Mouse (Mus musculus) fibroblast of lung, adult 2 months (primary cell): ENCODE data around the gene Slfn9.
"Not testable (repeated sequence)": the region's sequence is repeated elsewhere in the genome, so short reads cannot be mapped to it uniquely, and the experiment has no call there.

Source experiments
- DNase-seq: peaks from one replicate; pipeline ENCODE4 v3.0.0-alpha.2; 2011; ENCODE audit warnings: low read depth

Slfn9 gene

DNA sequence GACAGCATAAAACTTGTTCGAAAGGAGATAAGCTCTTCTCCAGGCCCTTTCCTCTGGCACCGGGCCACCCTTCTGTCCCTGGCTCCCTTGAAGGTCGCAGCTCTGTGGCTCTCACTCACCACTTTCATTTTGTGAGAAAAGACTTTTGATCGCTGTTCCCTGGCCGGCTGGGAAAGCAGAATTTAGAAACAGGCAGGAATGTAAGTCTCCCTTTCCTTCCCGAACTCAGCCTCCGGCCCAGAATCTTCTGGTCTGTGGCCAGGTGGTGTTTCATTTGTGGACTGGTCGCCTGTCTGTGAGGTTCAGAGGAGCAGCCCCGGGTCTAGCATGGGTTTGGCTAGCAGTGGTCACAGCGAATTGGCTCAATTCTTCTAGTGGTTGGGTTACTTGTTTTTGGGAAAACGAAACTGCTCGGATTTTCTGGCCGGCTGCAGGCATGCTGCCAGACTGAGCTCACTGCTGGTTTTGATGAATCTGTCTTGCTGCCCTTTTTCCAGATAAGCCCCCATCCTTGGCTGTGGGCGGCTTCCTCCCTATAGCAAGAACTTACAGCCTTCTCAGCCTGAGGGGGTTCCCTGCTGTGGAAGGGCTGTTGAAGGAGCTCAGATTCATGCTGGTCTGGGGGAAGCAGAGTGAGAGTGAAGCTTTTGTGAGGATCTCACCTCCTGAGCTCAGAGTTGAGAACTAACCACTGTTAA, at the start of gene Slfn9:
Gene Slfn9 (minus strand): TSS at position 362 of the 698 bp plus-strand sequence.
- peak; percentile 43 for DNase-seq

DNA sequence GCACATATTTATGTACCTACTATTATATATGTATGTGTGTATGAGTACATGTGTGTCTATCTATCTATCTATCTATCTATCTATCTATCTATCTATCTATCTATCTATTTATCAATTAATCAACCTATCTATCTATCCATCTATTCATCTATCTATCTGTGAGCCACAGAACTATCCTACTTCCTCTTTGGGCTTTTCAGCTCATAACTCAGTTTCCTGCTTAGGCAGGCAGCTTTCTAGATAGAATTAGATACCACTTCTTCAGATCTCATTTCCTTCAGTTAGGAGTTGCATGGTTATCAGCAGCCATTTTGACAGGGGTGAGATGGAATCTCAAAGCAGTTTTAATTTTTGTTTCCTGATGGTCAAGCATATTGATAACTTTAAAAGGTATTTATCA, 49.4 kb upstream of the Slfn9 start:
- no peak for DNase-seq

DNA sequence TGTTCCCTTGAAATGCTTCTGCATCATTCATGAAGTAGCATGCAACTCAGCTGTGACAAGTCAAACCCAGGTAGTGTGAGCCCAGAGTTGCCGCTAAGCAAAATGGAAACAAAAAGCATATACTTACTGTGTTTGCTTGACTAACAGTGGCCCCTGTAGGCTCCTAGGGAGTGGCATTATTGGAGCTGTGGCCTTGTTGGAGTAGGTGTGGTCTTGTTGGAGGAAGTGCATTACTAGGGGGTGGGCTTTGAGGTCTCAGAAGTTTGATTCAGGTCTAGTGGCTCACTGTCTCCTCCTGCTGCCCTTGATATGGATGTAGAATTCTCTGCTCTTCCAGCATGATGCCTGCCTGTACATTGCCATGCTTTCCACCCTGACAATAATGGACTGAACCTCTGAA, 48.7 kb upstream of the Slfn9 start:
- no peak for DNase-seq

DNA sequence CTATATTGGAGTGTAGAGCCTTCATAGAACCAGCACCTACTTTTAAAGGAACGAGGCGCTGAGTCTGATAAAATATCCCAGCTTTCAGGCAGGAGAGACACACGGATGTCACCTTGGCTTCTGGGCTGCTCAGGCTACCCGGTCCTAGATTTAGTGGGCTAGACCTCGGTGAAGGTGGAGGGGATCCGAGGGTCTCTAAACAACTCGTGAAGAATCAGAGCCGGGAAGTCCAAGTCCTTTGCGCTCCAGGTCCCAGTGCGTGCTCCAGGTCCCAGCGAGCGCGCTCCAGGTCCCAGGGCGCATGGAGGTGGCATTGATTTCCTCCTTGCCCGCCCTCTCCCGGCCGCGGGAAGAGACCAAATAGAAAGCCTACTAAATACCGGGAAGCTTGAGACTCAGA, 48.2 kb upstream of the Slfn9 start:
- DNase-seq: no peak

DNA sequence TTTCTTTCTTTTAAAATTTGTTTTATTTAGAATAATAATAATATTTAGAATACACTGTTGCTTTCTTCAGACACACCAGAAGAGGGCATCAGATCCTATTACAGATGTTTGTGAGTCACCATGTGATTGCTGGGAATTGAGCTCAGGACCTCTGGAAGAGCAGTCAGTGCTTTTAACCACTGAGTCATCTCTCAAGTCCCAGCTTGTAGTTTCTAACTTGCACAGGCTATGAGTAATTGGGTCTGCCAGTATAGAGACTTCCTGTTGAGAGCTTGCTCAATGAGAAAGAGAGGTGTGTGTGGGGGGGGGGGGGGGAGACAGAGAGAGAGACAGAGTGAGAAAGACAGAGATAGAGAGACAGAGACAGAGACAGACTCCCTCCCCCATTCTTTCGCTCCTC, 47.5 kb upstream of the Slfn9 start:
- DNase-seq: no peak

DNA sequence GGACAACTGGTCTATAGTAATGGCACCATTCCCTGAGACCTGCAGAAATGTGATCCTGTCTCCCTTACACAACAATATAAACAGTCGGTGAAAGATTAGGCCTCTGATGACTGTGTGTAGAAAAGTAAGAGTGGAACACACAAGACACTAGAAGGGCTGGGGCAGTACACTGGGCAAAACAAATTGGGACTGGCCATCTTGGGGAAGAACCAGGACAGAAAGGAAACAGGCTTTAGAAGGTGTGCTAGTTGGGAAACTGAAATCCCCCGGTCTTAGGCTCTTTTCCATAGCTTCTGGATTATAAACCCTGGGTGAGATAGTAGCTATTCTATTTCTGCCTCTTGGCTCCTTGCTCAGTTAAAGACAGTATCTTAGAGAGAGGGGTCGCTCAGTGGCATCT, 47.1 kb upstream of the Slfn9 start:
- not testable (repeated sequence) for DNase-seq

DNA sequence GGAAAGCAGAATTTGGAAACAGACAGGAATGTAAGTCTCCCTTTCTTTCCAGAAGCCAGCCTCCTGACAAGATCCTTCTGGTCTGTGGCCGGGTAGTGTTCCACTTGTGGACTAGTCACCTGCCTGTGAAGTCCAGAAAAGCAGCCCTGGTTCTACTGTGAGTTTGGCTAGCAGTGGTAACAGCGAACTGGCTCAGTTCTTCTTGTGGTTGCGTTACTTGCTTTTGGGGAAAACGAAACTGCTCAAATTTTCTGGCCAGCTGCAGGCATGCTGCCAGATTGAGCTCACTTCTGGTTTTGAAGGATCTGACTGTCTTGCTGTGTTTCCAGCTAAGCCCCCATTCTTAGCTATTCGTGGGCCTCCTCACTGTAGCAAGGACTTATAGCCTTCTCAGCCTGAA, 29.0 kb upstream of the Slfn9 start, which contains the start of gene Slfn8:
Gene Slfn8 (minus strand): TSS at position 190 of the 400 bp plus-strand sequence.
- peak; percentile 36 for DNase-seq

DNA sequence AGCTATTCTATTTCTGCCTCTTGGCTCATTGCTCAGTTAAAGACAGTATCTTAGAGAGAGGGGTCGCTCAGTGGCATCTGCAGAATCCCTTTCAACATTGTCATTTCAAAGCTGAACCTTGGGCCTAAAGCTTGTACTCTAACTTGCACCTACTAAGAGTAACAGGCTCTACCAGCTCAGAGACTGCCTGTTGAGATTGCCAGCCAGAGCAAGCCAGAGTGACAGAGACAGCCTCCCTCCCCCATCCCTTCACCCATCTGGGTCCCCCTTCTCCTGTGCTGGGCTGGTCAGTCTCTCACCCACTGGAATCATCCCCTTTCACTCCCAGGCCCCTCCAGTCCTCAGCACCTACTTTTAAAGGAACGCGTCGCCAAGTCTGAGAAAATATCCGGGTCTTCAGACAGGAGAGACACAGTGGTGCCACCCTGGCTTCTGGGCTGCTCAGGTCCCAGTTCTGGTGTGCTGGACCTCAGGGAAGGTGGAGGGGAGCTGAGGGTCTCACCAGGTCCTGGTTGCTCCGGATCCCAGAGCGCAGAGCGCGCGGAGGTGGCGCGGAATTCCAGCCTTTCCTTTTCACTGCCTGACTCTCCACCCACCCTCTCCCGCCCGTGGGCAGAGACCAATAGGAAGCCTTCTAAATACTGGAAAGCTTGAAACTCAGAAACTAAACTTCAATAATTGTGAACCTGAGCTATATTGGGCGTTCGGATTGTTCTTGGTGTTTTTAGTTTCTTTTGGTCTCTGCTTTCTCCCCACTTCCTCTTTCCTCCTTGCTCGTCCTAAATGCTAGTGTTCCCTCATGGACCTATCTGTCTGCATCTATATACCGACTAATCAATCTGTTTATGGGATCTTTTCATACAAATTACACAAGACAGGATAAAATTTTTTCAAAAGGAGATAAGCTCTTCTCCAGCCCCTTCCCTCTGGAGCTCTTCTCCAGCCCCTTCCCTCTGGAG, 28.2 kb upstream of the Slfn9 start:
- DNase-seq: not testable (repeated sequence)

DNA sequence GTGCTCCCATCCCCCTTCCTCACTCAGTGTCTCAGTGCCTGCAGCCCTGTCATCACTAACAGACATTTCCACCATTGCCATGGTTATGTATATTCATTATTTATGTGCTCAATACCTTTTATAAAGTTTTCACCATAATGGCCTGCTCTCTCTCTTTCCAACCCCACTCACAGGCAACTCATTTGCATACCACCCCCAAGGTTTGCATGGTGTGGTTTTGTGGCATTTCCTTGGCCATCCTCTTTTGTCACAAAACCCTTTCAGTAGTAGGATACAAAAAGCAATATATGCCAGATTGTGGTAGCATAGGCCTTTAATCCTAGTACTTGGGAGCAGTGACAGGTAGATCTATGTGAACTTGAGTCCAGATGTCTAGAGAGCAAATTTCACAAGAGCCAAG, 24.5 kb upstream of the Slfn9 start:
- DNase-seq: no peak

DNA sequence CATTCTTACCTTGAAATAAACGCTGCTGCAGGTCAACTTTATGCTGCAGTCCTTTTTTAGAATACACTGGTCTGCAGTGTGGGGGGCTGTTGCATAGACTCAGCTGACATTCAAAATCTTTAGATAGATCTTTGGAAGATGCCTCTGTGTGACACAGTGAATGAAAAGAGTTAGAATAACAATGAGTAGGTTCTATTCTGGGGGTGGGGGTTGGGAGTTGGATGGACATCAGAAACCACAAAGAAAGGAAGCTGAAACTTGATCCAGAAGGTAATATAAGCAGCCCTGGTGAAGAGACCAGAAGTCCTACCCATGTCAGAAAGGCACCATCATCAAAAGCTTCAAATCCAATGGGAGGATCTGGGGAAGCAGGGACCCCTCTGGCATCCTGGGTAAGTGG, 21.7 kb upstream of the Slfn9 start:
- no peak for DNase-seq

DNA sequence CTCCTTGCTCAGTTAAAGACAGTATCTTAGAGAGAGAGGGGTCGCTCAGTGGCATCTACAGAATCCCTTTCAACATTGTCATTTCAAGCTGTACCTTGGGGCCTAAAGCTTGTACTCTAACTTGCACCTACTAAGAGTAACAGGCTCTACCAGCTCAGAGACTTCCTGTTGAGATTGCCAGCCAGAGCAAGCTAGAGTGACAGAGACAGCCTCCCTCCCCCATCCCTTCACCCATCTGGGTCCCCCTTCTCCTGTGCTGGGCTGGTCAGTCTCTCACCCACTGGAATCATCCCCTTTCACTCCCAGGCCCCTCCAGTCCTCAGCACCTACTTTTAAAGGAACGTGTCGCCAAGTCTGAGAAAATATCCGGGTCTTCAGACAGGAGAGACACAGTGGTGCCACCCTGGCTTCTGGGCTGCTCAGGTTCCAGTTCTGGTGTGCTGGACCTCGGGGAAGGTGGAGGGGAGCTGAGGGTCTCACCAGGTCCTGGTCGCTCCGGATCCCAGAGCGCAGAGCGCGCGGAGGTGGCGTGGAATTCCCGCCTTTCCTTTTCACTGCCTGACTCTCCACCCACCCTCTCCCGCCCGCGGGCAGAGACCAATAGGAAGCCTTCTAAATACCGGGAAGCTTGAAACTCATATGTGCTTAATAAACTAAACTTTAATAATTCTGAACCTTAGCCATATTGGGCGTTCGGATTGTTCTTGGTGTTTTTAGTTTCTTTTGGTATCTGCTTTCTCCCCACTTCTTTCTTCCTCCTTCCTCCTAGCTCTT, 831 bp downstream of the Slfn9 start:
- peak; percentile 29 for DNase-seq

DNA sequence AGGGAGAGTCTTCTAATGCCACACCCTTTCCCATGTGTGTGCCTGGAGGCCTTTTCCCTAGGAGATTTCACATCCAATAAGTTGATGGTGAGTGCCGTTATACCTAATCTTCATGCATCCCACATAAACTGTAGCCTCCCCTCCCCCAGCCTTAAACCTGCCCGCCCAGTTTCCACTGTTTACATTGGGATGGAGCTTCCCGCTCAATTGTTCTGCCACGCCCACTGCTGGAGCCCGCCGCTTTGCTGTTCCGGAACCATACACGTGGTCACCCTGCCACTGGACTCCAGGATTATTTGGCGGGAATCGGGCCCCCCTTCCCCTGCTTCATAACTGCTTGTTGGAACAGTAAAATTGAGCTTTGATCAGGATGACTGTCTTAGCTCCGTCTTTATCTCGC, 2.3 kb downstream of the Slfn9 start:
- no peak for DNase-seq

DNA sequence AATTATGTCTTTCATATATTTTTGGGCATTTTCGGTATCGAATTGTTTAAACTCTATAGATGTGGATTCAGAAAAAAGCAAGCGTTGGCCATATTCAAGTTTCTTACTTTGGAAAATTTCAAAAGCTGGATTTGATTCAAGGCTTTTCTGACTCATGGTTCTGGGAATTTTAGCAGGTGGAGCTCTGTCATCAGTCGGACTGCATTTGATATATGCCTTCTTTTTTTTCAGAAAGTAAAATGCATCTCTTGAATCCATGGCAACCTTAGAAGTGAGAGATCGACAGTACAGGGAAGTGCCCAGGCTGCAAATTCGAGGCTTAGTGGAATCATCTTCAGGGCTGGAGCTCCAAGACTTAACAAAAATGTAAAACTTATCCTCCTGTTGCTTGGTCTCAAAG, 4.0 kb downstream of the Slfn9 start:
- no peak for DNase-seq

DNA sequence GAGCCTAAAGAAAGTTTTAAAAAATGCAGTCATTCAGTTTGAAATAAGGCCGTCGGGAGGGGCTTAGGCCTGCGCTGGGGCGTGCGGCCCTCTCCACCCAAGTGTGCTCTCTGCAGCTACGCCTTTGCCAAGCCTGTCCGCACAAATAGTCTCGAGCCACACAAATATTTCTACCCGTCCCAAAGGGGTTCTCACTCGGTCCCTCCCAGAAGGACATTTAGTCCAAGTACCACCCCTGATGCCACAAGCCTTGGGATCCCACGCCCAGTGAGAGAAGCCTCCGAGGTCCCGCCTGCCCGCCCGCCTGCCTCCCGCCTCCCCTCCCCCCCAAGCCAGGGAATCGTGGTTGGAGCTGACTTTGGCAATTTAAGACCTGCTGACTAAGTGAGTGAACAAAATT, 8.4 kb downstream of the Slfn9 start:
- no peak for DNase-seq

DNA sequence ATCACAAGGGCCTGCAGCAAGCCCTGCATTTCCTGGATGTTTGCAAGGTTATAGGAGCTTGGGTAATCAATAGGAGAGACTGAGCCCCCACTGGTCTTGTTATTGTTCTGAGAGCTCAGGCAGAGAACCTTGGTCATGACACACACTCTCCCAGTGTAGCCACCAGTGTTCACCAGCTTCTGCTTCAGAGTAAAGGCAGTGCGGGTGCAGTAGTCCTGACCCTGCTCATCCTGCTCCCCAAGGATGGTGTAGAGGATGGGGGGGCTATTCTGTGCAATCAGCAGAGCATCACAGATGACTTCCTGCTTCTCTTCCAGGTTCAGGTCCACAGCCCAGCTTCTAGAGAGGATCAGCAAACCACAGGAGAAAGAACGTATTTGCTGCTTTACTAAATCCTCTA, 9.2 kb downstream of the Slfn9 start:
- not testable (repeated sequence) for DNase-seq

DNA sequence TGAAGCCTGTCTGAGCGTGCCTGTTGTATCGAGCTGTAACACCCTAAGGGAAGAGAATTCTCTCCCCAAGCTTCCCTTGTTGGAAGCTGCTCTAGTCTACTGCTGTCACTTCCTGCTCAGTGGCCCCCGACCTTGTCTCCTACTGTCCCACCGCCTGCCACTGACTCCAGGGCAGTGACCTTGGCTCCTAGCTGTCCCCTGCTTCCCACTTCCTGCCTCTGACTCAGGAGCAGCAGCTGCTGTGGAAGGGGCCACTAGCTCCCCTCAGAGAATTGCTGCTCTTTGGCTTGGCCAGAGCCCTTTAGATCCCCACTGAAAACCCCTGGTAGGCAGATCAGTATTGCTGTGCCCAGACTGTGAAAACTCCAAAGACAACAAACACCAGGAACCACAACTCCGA, 17.7 kb downstream of the Slfn9 start:
- DNase-seq: peak; percentile 14

DNA sequence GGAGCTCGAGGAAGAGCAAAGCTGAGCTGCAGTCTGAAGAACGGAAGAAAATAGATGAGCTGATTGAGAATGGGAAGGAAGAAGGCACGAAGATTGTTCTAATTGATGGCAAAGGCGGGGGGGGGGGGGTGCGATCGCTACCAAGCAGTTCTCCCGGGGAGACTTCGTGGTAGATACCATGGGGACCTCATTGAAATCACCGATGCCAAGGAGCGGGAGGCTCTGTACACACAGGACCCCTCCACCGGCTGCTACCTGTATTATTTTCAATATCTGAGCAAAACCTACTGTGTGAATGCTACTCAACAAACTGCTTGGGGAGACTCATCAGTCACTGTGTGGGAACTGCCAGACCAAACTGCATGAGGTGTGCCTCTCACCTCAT, 20.0 kb downstream of the Slfn9 start:
- DNase-seq: no peak

DNA sequence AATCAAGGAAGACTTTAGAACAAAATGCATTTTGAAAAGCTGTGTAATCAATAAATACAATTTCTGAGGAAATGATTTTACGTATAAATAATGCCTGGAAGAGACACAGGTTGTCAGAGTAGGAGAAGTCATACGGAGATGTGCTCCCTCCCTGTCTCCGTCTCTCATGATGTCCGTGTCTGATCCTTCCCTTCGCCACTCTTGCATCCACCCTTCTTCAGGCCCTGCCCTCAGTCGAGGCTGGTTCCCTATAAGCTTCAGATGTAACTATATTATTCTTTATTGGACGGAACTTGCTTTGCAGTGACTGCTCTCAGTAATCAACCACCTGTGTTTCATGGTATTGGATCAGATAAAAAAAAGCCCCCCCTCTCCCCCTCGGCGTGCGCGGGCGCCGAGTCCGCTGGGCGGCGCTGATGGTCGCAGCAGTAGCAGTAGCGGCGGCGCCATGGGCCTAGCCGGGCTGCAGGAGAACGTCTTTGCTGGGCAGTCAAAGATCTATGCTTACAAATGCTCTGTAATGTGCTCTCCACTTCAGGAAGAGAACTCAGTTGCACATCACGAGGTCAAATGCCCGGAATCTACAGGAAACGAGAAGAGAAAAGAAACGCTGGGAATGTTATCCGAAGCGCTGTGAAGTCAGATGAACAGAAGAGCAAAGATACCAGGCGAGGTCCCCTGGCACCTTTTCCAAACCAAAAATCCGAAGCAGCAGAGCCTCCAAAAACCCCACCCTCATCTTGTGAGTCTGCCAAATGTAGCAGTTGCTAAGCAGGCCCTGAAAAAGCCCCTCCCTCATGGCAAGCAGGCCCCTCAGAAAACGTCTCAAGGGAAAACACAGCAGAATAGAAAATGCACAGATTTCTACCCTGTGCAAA, 20.7 kb downstream of the Slfn9 start:
- peak; percentile 18 for DNase-seq

DNA sequence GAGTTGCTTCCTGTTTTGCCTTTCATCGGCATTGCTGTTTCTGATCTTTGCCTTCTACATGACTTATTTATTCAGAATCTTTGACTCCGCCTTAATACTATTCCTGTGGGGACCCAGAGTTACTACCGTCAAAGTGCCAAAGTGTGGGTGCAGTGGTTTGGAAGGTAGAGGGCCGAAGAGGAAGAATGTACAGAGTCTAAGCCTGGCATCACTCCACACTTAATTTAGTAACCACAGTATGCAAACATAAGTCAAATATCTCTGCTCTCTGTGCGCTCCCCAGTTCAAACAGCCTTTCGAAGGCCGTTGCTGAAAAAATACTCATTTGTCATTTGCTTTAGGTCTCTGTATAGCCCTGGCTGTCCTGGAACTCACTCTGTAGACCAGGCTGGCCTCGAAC, 29.4 kb downstream of the Slfn9 start:
- DNase-seq: no peak

DNA sequence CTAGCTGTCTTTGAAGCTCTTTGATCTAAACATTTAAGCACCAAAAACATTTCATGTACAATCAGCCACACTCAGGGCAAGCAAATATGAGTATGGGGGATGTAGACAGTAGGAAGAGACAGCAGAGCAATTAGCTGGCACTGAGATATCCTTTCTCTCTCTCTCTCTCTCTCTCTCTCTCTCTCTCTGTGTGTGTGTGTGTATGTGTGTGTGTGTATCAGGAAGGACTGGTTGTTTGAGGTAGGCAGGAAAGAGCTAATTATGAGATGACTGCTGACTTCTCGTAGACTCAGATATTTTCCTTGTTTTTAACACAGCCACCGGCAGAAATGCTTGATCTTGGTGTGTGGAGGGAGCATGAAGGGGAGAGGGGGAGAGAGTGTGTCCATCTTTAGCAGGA, 29.9 kb downstream of the Slfn9 start:
- DNase-seq: no peak

DNA sequence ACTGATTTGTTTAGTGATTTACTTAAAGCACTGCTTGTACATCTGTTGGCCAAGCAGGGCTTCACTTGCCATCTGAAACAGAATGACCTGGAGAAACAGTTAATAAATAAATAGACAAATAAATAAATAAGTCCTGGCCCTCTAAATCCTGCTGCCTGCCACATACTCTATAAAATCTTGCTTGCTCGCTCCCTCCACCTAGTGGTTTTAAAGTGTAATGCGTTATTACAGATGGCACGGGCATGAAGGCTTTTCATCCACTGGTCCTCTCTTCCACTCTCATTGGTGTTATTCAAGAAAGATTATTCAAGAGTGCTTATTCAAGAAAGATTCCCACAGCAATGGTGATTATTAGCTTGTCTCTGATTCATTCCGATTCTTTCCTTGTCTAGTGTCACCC, 32.0 kb downstream of the Slfn9 start:
- peak; percentile 15 for DNase-seq

DNA sequence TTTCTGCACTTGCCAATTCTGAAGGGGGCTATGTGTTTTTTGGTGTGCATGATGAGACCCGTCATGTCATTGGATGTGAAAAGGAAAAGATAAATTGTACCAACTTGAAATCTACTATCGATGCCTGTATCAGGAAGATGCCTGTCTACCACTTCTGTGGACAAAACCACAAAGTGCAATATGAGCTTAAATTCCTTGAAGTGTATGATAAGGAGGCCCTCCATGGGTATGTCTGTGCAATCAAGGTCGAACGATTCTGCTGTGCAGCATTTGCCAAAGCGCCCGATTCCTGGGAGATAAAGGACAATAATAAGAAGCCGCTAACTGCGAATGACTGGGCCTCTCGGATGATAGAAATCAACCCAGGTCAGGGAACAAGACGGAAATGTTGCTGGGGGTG, 34.7 kb downstream of the Slfn9 start:
- DNase-seq: no peak
